Mouse (Mus musculus): ENCODE data around the gene Gm49321. TPM values are rescaled to one million over a fixed set of nuclear protein-coding genes. Genes with fewer than 3 reads are reported as not detected.

The Gm49321 gene
- total and polyA plus RNA-seq, 2 experiments from 2014 or later, result 14.7 TPM; not detected in 1

GRCm38 (mm10) chr12:73988393-73989008, 51.0 kb downstream of the Gm49321 start:
- peaks cover 9% of the 10 kb centered on the region for H3K36me3 ChIP-seq (ENCODE audit: insufficient read depth, low read length)
- peak; percentile 33 for DNase-seq (ENCODE audit: low spot score)

DNA sequence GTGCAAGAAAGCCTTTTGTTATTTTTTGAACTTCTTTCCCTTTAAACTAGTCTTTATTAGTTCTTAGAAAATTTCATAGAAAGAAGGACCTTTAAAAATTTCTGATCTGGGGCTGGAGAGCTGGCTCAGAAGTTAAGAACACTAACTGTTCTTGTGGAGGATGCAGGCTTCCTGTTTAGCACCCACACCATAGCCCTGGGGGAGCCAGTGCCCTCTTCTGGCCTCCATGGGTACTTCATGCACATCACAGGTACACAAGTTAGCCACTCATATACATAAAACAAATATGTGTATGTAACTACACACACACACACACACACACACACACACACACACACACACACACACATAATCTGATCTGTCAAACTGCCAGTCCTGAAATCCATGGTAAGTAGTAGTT, 52.1 kb downstream of the Gm49321 start:
- no peaks in the 10 kb centered on the region for H3K9me3 ChIP-seq (ENCODE audit: low read length)
- ATAC-seq (ENCODE audit: low FRiP score) (no peak), DNase-seq (ENCODE audit: low spot score) (no peak)
- TF ChIP-seq CTCF (IDR thresholded peaks at IDR 0.05), result peak; percentile 68
- no peaks in the 10 kb centered on the region for H3K4me1 ChIP-seq (ENCODE audit: insufficient read depth, low read length)
- H3K27ac ChIP-seq (ENCODE audit: low read depth, low read length), result no peak overlapping the region
- no peak overlapping the region for H3K4me2 ChIP-seq (ENCODE audit: low read depth, low read length, poor library complexity, severe bottlenecking)
- H3K4me3 ChIP-seq (ENCODE audit: low read depth, low read length), result no peak overlapping the region
- no peak overlapping the region for H3K9ac ChIP-seq (replicated peaks; ENCODE audit: low read length, poor library complexity, severe bottlenecking)
- no peaks in the 10 kb centered on the region for H3K27me3 ChIP-seq (ENCODE audit: insufficient read depth, low read length)
- peaks cover 6% of the 10 kb centered on the region for H3K36me3 ChIP-seq (ENCODE audit: insufficient read depth, low read length)

More at GRCm38 (mm10) chr12:73988393-73989008, 51.0 kb downstream of the Gm49321 start:
- no peak overlapping the region for H3K4me3 ChIP-seq (ENCODE audit: low read depth, low read length)
- H3K27me3 ChIP-seq (ENCODE audit: insufficient read depth, low read length), result no peaks in the 10 kb centered on the region
- 84% methylated on average over 4 of the region's 4 CpGs for WGBS
- no peak overlapping the region for H3K4me2 ChIP-seq (ENCODE audit: low read depth, low read length, poor library complexity, severe bottlenecking)
- H3K9me3 ChIP-seq (ENCODE audit: low read length), result no peaks in the 10 kb centered on the region
- H3K9ac ChIP-seq (replicated peaks; ENCODE audit: low read length, poor library complexity, severe bottlenecking), result no peak overlapping the region
- H3K4me1 ChIP-seq (ENCODE audit: insufficient read depth, low read length), result no peaks in the 10 kb centered on the region
- no peak overlapping the region for H3K27ac ChIP-seq (ENCODE audit: low read depth, low read length)
- no peak for TF ChIP-seq CTCF (IDR thresholded peaks at IDR 0.05)
- ATAC-seq (ENCODE audit: low FRiP score), result no peak

- no peaks in the 10 kb centered on the region for H3K36me3 ChIP-seq (ENCODE audit: insufficient read depth, low read length)
- H3K4me2 ChIP-seq (ENCODE audit: low read depth, low read length, poor library complexity, severe bottlenecking), result peak overlapping the region; percentile 74
- H3K4me1 ChIP-seq (ENCODE audit: insufficient read depth, low read length), result peaks cover 7% of the 10 kb centered on the region; the same call in 1 of the 2 replicates
- H3K9me3 ChIP-seq (ENCODE audit: low read length), result no peaks in the 10 kb centered on the region
- H3K27me3 ChIP-seq (ENCODE audit: insufficient read depth, low read length), result no peaks in the 10 kb centered on the region
- H3K27ac ChIP-seq (ENCODE audit: low read depth, low read length), result peak overlapping the region; percentile 85
- 45% methylated on average over 12 of the region's 12 CpGs for WGBS
- no peak; the same call in 1 of the 2 replicates for TF ChIP-seq CTCF (IDR thresholded peaks at IDR 0.05)
- DNase-seq (ENCODE audit: low spot score) (peak; percentile 64), ATAC-seq (ENCODE audit: low FRiP score) (no peak)
- H3K9ac ChIP-seq (replicated peaks; ENCODE audit: low read length, poor library complexity, severe bottlenecking), result peak overlapping the region; percentile 84
- peak overlapping the region; percentile 64 for H3K4me3 ChIP-seq (ENCODE audit: low read depth, low read length)
Measured at GRCm38 (mm10) chr12:73996906-73997296, 59.4 kb downstream of the Gm49321 start.

GRCm38 (mm10) chr12:73997297-73998127, 60.1 kb downstream of the Gm49321 start, which contains the start of gene Syt16:
TSS of gene Syt16 (plus strand) at chr12:73997661.
- ATAC-seq (ENCODE audit: low FRiP score) (peak; percentile 84), DNase-seq (ENCODE audit: low spot score) (peak; percentile 55)
- TF ChIP-seq CTCF (IDR thresholded peaks at IDR 0.05), result 0 out of 2 replicates have a peak, but pooled peaks have one; percentile 1
- peak within 1 kb of the TSS; percentile 74 for H3K4me2 ChIP-seq (ENCODE audit: low read depth, low read length, poor library complexity, severe bottlenecking)
- H3K9ac ChIP-seq (replicated peaks; ENCODE audit: low read length, poor library complexity, severe bottlenecking), result peak within 1 kb of the TSS; percentile 84
- H3K4me3 ChIP-seq (ENCODE audit: low read depth, low read length), result peak within 1 kb of the TSS; percentile 64
- H3K4me1 ChIP-seq (ENCODE audit: insufficient read depth, low read length), result peaks cover 7% of the 10 kb centered on the region; the same call in 1 of the 2 replicates
- H3K9me3 ChIP-seq (ENCODE audit: low read length), result no peaks in the 10 kb centered on the region
- peak within 1 kb of the TSS; percentile 85 for H3K27ac ChIP-seq (ENCODE audit: low read depth, low read length)
- no peaks in the 10 kb centered on the region for H3K27me3 ChIP-seq (ENCODE audit: insufficient read depth, low read length)
- H3K36me3 ChIP-seq (ENCODE audit: insufficient read depth, low read length), result no peaks in the 10 kb centered on the region
- 3% methylated on average over 44 of the region's 67 CpGs for WGBS

- DNase-seq (ENCODE audit: low spot score) (peak; percentile 12), ATAC-seq (ENCODE audit: low FRiP score) (peak; percentile 52; the same call in 1 of the 2 replicates)
- H3K27me3 ChIP-seq (ENCODE audit: insufficient read depth, low read length), result no peaks in the 10 kb centered on the region
- TF ChIP-seq CTCF (IDR thresholded peaks at IDR 0.05), result peak; percentile 0; the same call in 1 of the 2 replicates
- no peaks in the 10 kb centered on the region for H3K9me3 ChIP-seq (ENCODE audit: low read length)
- peak overlapping the region; percentile 74 for H3K4me2 ChIP-seq (ENCODE audit: low read depth, low read length, poor library complexity, severe bottlenecking)
- no peaks in the 10 kb centered on the region for H3K36me3 ChIP-seq (ENCODE audit: insufficient read depth, low read length)
- H3K4me1 ChIP-seq (ENCODE audit: insufficient read depth, low read length), result peaks cover 7% of the 10 kb centered on the region; the same call in 1 of the 2 replicates
- peak overlapping the region; percentile 85 for H3K27ac ChIP-seq (ENCODE audit: low read depth, low read length)
- WGBS, result 29% methylated on average over 5 of the region's 5 CpGs
- peak overlapping the region; percentile 64 for H3K4me3 ChIP-seq (ENCODE audit: low read depth, low read length)
- H3K9ac ChIP-seq (replicated peaks; ENCODE audit: low read length, poor library complexity, severe bottlenecking), result peak overlapping the region; percentile 84
Measured at GRCm38 (mm10) chr12:73998128-73998456, 60.6 kb downstream of the Gm49321 start.

DNA sequence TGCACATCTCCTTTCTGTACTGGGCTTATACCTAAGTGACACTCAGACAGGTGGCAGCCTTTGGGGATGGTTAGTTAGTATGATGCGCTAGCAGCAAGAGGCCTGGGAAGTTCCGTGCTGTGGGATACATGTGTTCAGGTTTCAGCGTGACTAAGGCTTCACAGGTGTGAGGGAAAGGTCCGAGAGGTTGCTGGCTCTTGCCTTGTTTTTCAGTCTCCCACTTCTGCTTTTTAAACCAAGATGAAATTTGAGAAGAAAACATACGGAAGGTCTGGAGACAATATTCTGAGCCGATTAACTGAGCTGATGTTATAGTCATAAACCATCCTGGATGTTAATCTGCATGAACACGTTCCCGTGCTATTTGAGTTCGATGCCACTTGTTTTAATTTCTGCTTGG, 65.0 kb downstream of the Gm49321 start:
- ATAC-seq (ENCODE audit: low FRiP score) (no peak), DNase-seq (ENCODE audit: low spot score) (no peak)
- Histone ChIP-seq H3K4me1 (ENCODE audit: insufficient read depth, low read length) (no peaks in the 10 kb centered on the region; the same call in 1 of the 2 replicates), H3K36me3 (ENCODE audit: insufficient read depth, low read length) (no peaks in the 10 kb centered on the region), H3K27me3 (ENCODE audit: insufficient read depth, low read length) (no peaks in the 10 kb centered on the region), H3K27ac (ENCODE audit: low read depth, low read length) (no peak overlapping the region), H3K9ac (replicated peaks; ENCODE audit: low read length, poor library complexity, severe bottlenecking) (no peak overlapping the region), H3K9me3 (ENCODE audit: low read length) (no peaks in the 10 kb centered on the region), H3K4me2 (ENCODE audit: low read depth, low read length, poor library complexity, severe bottlenecking) (no peak overlapping the region), H3K4me3 (ENCODE audit: low read depth, low read length) (no peak overlapping the region)
- no peak for TF ChIP-seq CTCF (IDR thresholded peaks at IDR 0.05)
- 94% methylated on average over 9 of the region's 9 CpGs for WGBS
